ENCODE assay signal across 20 mouse cellular contexts in the genomic region with DNA sequence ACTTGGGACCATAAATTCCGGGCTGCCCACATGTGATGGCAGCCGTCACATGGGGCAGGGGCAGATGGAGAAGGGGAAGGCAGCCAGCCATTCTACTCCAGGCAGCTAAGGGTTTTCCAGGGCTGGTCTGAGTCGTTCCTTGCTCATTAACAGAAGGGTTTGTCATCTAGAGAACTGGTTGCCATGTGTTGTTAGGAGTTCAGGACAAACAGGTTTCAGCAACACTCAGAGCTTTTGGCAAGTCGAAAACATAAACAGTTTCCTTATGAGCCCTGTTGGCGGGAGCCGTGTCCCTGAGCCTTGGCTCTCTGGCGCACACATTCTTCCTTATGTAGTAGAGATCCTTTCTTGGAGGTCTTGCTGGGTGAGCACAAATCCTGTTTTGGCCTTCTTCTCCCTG.
A peak's percentile ranks its signal among the peaks of the same experiment; 100 is the strongest.
DNase-seq lines count a peak whose midpoint lies in the region; ATAC-seq and TF ChIP-seq lines count a peak whose summit lies in the region.
"Had no signal": no experiment of that assay in that cellular context is flagged by ENCODE, and none has a peak within 500 bp of the region (broad histone marks: within the 10 kb centered on the region; RNA-seq: fewer than 3 reads in every experiment).

No protein-coding gene starts in this region.

- TF ChIP-seq CTCF in gastrocnemius, adult 2 months (IDR thresholded peaks at IDR 0.05) = no peak

- DNase-seq in gastrocnemius, adult 2 months = peak; percentile 53
- DNase-seq in gastrocnemius, postnatal 14 days = no peak
- DNase-seq in urinary bladder, postnatal 14 days (ENCODE audit: low spot score) = peak; percentile 29
- DNase-seq in urinary bladder, postnatal 4 days (ENCODE audit: low spot score in 2 of 2) = no peak
- DNase-seq in lung, postnatal 10 days = peak; percentile 61
- DNase-seq in liver = no peak
- DNase-seq: adrenal gland, postnatal 36 days; cerebellum, adult 8-10 months; heart, postnatal 14 days; layer of hippocampus, postnatal 36 days; right cerebral cortex, postnatal 4 days had no signal

- H3K4me3 ChIP-seq in gastrocnemius, adult 2 months = no peak overlapping the region
- H3K4me3 ChIP-seq: erythroblast, embryonic 14.5 days; heart, embryonic 10.5 days; intestine, embryonic 15.5 days; kidney, embryonic 15.5 days; liver, embryonic 12.5 days; midbrain, embryonic 12.5 days had no signal

- intact Hi-C loops in gastrocnemius, adult 2 months (cut with DNase I) = no loop called here
- intact Hi-C loops in gastrocnemius, postnatal 14 days (cut with DNase I; ENCODE audit: low total_unique reads) = no loop called here

- H3K27ac ChIP-seq in gastrocnemius, adult 2 months = peak overlapping the region; percentile 12; the same call in 1 of the 2 replicates
- H3K27ac ChIP-seq: heart, embryonic 10.5 days; hindbrain, embryonic 14.5 days; intestine, embryonic 15.5 days; kidney, embryonic 15.5 days; liver, embryonic 12.5 days; macrophage; midbrain, embryonic 12.5 days had no signal

- ATAC-seq in megakaryocyte, adult 5-6 weeks (ENCODE audit: poor library complexity, severe bottlenecking) = no peak
- ATAC-seq: intestine, embryonic 15.5 days; liver, embryonic 12.5 days had no signal

Comparison
In these comparisons a context has a peak if more than half of its experiments do, and no peak if none do; other contexts are left out.
1. DNase-seq: peak in gastrocnemius, adult 2 months (single experiment), urinary bladder, postnatal 14 days (single experiment) and lung, postnatal 10 days (single experiment); none in gastrocnemius, postnatal 14 days (single experiment), urinary bladder, postnatal 4 days (0 of 2) and liver (single experiment).